Mouse (Mus musculus): ENCODE data around the gene Susd1.

- TF ChIP-seq POLR2A (IDR thresholded peaks at IDR 0.05; ENCODE audit: insufficient read depth, low read depth, low read length) (no peak), CTCF (IDR thresholded peaks at IDR 0.05; ENCODE audit: insufficient read depth, low read depth, low read length) (no peak)
These were observed 143.8 kb downstream of the Susd1 start for GRCm38 (mm10) chr4:59294661-59295060.
